Mouse (Mus musculus) cerebellum, adult 11-12 months (tissue): ENCODE data around the gene Adam33.
"Not testable (repeated sequence)": the region's sequence is repeated elsewhere in the genome, so short reads cannot be mapped to it uniquely, and the experiment has no call there.

Experiments
- DNase-seq: peaks from one replicate; pipeline ENCODE4 v3.0.0; 2022

Adam33 gene

GRCm38 (mm10) chr2:131063404-131063864, at the start of gene Adam33:
Adam33 (minus strand) TSS chr2:131063814.
- no peak for DNase-seq

DNA sequence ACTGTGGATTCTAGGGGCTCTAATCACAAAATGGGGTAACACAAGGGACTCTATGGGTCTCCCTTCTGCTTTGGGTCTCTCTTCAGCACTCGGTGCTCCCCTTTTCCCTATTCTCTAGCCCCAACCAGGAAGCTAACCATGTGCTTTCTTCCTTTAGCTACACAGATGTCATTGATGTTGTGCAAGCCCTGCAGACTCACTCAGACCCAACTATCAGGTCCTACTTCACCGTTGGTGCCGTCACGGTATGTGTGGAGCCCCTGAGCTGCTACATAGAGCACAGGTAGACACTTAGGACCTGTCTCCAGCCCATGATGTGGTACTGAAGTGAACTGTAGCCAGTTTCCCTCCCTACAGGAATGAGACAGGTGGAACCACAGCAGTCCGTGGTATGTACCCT, 42.4 kb upstream of the Adam33 start:
- DNase-seq = no peak

GRCm38 (mm10) chr2:131105061-131105460, 41.4 kb upstream of the Adam33 start:
- not testable (repeated sequence) for DNase-seq

- DNase-seq = no peak
Observed at GRCm38 (mm10) chr2:131104021-131104420, 40.4 kb upstream of the Adam33 start.

GRCm38 (mm10) chr2:131101530-131101929, 37.9 kb upstream of the Adam33 start:
- DNase-seq = no peak

GRCm38 (mm10) chr2:131097087-131097486, 33.5 kb upstream of the Adam33 start:
- no peak for DNase-seq

DNA sequence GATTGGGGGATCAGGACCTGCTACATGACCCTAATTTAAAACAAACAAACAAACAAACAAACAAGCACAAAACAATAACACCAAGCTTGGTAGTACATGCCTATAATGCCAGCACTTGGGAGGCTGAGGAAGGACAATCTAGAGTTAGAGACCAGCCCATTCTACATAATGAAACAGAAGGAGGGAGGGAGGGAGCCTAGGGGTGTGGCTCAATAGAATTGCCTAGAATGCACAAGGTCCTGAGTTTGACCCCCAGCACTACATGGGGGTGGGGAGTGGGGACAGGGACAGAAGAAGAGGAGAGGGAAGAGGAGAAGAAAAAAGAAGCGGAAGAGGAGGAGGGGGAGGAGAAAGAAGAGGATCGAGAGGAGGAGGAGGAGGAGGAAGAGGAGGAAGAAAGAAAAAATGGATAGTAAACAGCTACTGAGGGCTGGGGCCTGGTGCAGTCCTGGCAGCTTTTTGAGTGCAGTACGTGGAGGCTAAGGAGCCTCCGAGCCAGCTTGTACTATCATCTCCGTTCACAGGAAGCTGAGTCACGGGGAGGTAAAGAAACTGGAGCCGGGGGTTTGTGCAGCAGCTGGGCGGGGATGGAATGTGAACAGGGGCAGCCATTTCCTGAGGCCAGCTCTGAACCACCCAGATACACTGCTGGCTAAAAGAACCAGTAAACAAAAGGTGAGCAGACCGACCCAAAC, 32.6 kb upstream of the Adam33 start:
- DNase-seq = no peak

DNA sequence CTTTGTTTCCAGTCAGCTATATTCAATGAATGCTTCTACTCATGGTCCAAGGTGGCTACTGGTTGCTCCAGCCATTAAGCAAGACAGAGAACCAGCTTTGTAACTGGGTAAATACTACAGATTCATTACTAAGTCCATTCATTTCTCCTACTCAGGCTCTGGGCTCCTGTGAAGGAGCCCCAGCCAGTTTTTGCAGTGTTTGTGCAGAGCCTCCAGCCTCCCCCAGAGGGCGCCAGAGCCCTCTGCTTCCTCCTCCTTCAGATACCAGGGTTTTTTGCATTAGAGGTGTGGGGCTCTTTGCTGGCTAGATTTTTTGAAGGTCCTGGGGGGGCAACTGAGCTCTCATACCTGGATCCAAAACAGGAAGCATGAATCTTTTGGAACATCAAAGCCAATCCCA, 31.2 kb upstream of the Adam33 start:
- peak; percentile 49 for DNase-seq

DNA sequence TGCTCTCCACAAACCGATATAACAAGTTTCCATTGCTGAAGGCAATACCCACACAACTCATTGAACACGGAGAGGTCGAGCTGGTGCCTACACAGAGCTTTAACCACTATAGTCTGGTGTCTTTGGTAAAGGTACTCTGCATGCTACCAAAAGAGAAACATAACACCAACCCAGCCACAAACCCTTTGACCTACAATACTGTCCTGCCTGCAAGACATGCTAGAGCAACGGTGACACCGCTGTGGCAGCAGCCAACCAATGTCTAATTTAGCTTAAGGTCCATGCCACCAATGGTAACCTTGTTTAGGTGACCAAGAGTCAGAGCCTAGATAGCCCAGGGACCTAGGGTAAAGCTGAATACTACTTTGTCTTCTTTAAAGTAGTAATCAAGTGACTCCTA, 30.0 kb upstream of the Adam33 start:
- DNase-seq = no peak

GRCm38 (mm10) chr2:131090852-131091251, 27.2 kb upstream of the Adam33 start:
- DNase-seq = no peak

DNA sequence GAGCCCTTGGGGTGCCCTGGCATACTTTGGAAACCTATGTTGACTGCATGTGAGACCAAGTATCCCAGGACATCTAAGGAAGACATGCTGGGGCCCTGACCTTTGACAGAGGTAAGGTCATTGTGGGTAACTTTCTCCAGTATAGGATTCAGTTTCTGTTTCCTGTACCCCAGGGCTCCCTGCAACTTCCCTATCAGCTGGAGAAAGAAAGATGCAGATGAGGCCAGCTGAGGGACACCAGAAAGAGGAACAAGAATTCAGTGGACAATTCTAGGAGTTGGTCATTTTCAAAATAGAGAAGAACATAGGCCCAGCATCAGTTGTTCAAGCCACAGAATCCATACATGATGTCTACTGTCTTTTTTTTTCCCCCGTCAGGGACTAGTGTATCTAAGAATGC, 26.0 kb upstream of the Adam33 start:
- no peak for DNase-seq

GRCm38 (mm10) chr2:131088581-131088980, 25.0 kb upstream of the Adam33 start:
- DNase-seq = no peak

GRCm38 (mm10) chr2:131086667-131087390, 23.2 kb upstream of the Adam33 start, which contains the start of gene Siglec1:
Siglec1 (minus strand) TSS chr2:131086765.
- DNase-seq = no peak

DNA sequence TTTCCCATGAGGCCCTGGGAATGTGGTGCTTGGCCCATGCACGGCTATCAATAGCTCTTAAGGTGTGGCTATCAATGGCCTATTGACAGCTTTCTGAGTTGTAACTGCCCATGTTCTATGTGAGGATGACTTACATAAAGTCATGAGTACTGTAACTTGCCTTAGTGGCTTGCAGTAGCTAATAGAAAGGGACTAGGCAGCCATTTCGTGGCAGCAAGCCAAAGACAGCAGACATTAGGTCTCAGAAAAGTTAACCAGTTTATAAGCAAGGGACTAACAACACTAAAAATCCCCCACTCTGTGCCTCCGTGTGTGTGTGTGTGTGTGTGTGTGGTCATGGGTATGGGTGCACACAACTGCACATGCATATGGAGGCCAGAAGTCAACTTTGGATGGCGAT, 20.6 kb upstream of the Adam33 start:
- no peak for DNase-seq

GRCm38 (mm10) chr2:131080507-131080906, 16.9 kb upstream of the Adam33 start:
- DNase-seq = no peak

- DNase-seq = no peak
Observed at GRCm38 (mm10) chr2:131072536-131072935, 8.9 kb upstream of the Adam33 start.

- no peak for DNase-seq
Observed at GRCm38 (mm10) chr2:131067481-131067880, 3.9 kb upstream of the Adam33 start.

- DNase-seq = no peak
Observed at GRCm38 (mm10) chr2:131066342-131066741, 2.7 kb upstream of the Adam33 start.

GRCm38 (mm10) chr2:131061607-131062006, 2.0 kb downstream of the Adam33 start:
- no peak for DNase-seq

- DNase-seq = no peak
Observed at GRCm38 (mm10) chr2:131060784-131061183, 2.8 kb downstream of the Adam33 start.

DNA sequence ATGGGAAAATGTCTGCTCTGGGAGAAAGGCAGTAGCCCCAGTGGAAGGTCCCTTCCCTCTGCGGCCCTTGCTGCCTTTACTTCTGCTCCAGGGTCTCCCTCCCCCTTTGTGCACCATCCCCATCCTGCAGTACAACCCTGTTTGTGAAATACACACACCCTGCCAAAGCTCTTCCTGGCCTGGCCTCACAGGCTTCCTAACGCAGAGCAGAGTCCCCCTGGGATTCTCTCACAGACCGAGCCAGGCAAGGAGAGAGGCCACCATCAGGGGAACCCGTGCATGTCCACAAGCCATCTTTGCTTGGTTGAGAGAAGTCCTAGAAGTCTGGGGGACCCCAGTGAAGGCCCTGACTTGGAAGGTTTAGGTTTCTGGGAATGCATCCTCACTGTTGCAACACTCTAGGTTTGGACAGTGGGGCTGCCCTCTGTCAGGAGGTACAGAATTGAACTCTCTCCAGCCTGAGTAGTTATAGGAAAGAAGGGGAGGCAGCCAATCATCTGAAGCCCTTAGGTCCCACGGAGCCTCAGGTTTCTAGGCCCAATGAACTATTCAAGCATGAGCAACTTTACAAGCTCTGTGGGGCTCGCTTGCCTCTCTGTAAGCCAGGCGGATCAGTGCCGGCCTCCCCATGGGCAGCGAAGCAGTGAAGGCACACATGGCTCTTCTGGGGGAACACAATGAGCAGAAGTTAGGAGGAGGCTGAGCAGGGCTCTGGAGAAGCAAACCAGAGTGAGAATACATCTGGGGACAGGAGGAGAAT, 3.7 kb downstream of the Adam33 start:
- DNase-seq = no peak

- no peak for DNase-seq
Observed at GRCm38 (mm10) chr2:131059377-131059776, 4.2 kb downstream of the Adam33 start.

DNA sequence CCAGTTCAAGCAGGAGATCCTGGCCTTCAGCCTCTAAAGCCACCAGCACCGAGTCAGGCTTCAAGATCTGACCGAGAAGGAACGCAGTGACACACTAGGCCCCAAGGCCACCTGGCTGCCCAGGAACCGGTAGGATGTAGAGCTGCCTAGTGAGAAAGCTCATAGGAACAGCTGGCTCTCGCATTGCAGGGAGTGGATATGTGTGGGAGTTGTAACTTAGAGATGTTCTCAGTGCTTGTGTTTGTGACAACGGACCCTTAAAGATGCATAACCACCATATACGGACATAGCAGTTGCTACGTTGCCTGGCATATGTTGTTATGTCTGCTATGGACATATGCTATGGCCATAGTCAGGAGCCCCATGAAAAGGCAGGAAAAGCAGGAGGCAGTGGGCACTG, 4.9 kb downstream of the Adam33 start:
- no peak for DNase-seq

DNA sequence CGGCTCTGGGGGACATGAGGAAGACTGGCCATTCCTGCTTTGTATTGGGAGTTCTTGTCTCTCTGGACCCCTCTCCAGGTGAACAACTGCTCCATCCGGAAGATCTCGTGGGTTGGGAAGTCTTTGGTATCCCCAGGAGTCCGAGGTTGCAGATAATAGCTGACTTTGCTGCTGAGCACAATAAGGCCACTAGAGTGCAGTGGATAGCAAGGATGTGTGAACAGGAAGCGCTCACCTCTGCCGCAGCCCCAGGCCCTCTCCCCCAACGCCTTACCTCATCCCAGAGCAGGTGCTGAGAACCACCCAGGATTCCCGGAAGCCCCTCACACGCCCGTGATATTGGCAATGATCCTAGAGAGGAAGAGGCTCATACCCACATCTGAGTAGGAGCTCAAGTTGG, 7.4 kb downstream of the Adam33 start:
- DNase-seq = no peak
